26 mouse cellular contexts compared by ENCODE assay signal in genomic region chr6:105684123-105684522, GRCm38 (mm10). TPM values are rescaled to one million over a fixed set of nuclear protein-coding genes. Genes with fewer than 3 reads are reported as not detected.
DNase-seq lines count a peak whose midpoint lies in the region; ATAC-seq lines count a peak whose summit lies in the region.
"Had no signal": no experiment of that assay in that cellular context is flagged by ENCODE, and none has a peak within 500 bp of the region (broad histone marks: within the 10 kb centered on the region; RNA-seq: fewer than 3 reads in every experiment).

No protein-coding gene starts in this region.

- no peak overlapping the region for H3K4me3 ChIP-seq in embryonic facial prominence, embryonic 12.5 days
- no peak overlapping the region for H3K4me3 ChIP-seq in embryonic facial prominence, embryonic 10.5 days
- H3K4me3 ChIP-seq in kidney, embryonic 15.5 days (replicated peaks) = no peak overlapping the region
- no peak overlapping the region for H3K4me3 ChIP-seq in midbrain, embryonic 11.5 days (ENCODE audit: low read depth, low read length)
- H3K4me3 ChIP-seq in midbrain, embryonic 16.5 days (ENCODE audit: low read depth, low read length) = no peak overlapping the region
- H3K4me3 ChIP-seq: embryonic facial prominence, embryonic 15.5 days; erythroblast, embryonic 14.5 days; forebrain, embryonic 10.5 days; forebrain, embryonic 12.5 days had no signal

- DNase-seq in embryonic facial prominence, embryonic 10.5 days (ENCODE audit: low spot score) = no peak
- no peak for DNase-seq in kidney, postnatal 10 days
- DNase-seq in midbrain, embryonic 11.5 days (ENCODE audit: low spot score, missing footprints) = peak; percentile 6
- DNase-seq: adrenal gland, adult 8-10 months; adrenal gland, postnatal 14 days; adrenal gland, postnatal 36 days; B cell, adult 2 months; cerebellum, adult 11-12 months; cerebellum, adult 2 months; cerebellum, adult 9-10 months; cerebellum, postnatal 10 days; cerebellum, postnatal 25 days had no signal

- H3K36me3 ChIP-seq in embryonic facial prominence, embryonic 12.5 days = no peaks in the 10 kb centered on the region
- no peaks in the 10 kb centered on the region for H3K36me3 ChIP-seq in embryonic facial prominence, embryonic 10.5 days (replicated peaks)
- no peaks in the 10 kb centered on the region for H3K36me3 ChIP-seq in kidney, embryonic 15.5 days
- H3K36me3 ChIP-seq in midbrain, embryonic 11.5 days (ENCODE audit: control insufficient read depth, insufficient read depth, low read length) = no peaks in the 10 kb centered on the region
- no peaks in the 10 kb centered on the region for H3K36me3 ChIP-seq in midbrain, embryonic 16.5 days (ENCODE audit: control insufficient read depth, insufficient read depth, low read length)
- H3K36me3 ChIP-seq: embryonic facial prominence, embryonic 15.5 days; forebrain, embryonic 10.5 days; forebrain, embryonic 12.5 days; G1E had no signal

- peaks cover 23% of the 10 kb centered on the region for H3K27me3 ChIP-seq in embryonic facial prominence, embryonic 12.5 days
- peaks cover 25% of the 10 kb centered on the region for H3K27me3 ChIP-seq in embryonic facial prominence, embryonic 10.5 days (replicated peaks; ENCODE audit: low read depth, poor library complexity, severe bottlenecking)
- peaks cover 28% of the 10 kb centered on the region for H3K27me3 ChIP-seq in kidney, embryonic 15.5 days
- H3K27me3 ChIP-seq in midbrain, embryonic 11.5 days (ENCODE audit: control insufficient read depth, insufficient read depth, low read length) = peaks cover 5% of the 10 kb centered on the region; the same call in 1 of the 2 replicates
- H3K27me3 ChIP-seq in midbrain, embryonic 16.5 days (ENCODE audit: control insufficient read depth, insufficient read depth, low read depth, low read length) = no peaks in the 10 kb centered on the region
- H3K27me3 ChIP-seq: CH12.LX had no signal

- no peaks in the 10 kb centered on the region for H3K4me1 ChIP-seq in embryonic facial prominence, embryonic 12.5 days
- no peaks in the 10 kb centered on the region for H3K4me1 ChIP-seq in embryonic facial prominence, embryonic 10.5 days
- no peaks in the 10 kb centered on the region for H3K4me1 ChIP-seq in kidney, embryonic 15.5 days
- H3K4me1 ChIP-seq in midbrain, embryonic 11.5 days (ENCODE audit: control insufficient read depth, insufficient read depth, low read length) = no peaks in the 10 kb centered on the region
- no peaks in the 10 kb centered on the region for H3K4me1 ChIP-seq in midbrain, embryonic 16.5 days (ENCODE audit: control insufficient read depth, insufficient read depth, low read length)
- H3K4me1 ChIP-seq: embryonic facial prominence, embryonic 15.5 days; forebrain, embryonic 12.5 days had no signal

- 60% methylated on average over 4 of the region's 4 CpGs for WGBS in embryonic facial prominence, embryonic 12.5 days
- WGBS in embryonic facial prominence, embryonic 10.5 days = 68% methylated on average over 4 of the region's 4 CpGs
- 29% methylated on average over 4 of the region's 4 CpGs for WGBS in kidney, embryonic 15.5 days
- WGBS in midbrain, embryonic 11.5 days = 59% methylated on average over 4 of the region's 4 CpGs
- 55% methylated on average over 4 of the region's 4 CpGs for WGBS in midbrain, embryonic 16.5 days

- ATAC-seq in embryonic facial prominence, embryonic 12.5 days (ENCODE audit: insufficient number of reproducible peaks, insufficient read depth, low FRiP score, low TSS enrichment) = peak; percentile 35; the same call in 1 of the 2 replicates
- ATAC-seq in kidney, embryonic 15.5 days (replicated peaks; ENCODE audit: low FRiP score) = 0 out of 2 replicates have a peak, but pooled peaks have one; percentile 33
- ATAC-seq in midbrain, embryonic 11.5 days (ENCODE audit: low FRiP score) = no peak
- ATAC-seq in midbrain, embryonic 16.5 days = no peak
- ATAC-seq: activated CD4-positive, CD25-positive, alpha-beta regulatory T cell, adult 4 months; CD4-positive, CD25-positive, alpha-beta regulatory T cell, adult 4 months; forebrain, embryonic 14.5 days; forebrain, embryonic 16.5 days; Patski had no signal

- no peak overlapping the region for H3K9ac ChIP-seq in embryonic facial prominence, embryonic 12.5 days
- H3K9ac ChIP-seq in kidney, embryonic 15.5 days = no peak overlapping the region
- H3K9ac ChIP-seq in midbrain, embryonic 11.5 days (ENCODE audit: low read length) = no peak overlapping the region
- H3K9ac ChIP-seq in midbrain, embryonic 16.5 days (ENCODE audit: low read depth, low read length) = no peak overlapping the region
- H3K9ac ChIP-seq: embryonic facial prominence, embryonic 15.5 days; forebrain, embryonic 12.5 days had no signal

- no peaks in the 10 kb centered on the region for H3K9me3 ChIP-seq in embryonic facial prominence, embryonic 12.5 days
- no peaks in the 10 kb centered on the region for H3K9me3 ChIP-seq in embryonic facial prominence, embryonic 10.5 days
- no peaks in the 10 kb centered on the region for H3K9me3 ChIP-seq in kidney, embryonic 15.5 days (replicated peaks)
- H3K9me3 ChIP-seq in midbrain, embryonic 11.5 days (ENCODE audit: control insufficient read depth, low read length) = no peaks in the 10 kb centered on the region
- no peaks in the 10 kb centered on the region for H3K9me3 ChIP-seq in midbrain, embryonic 16.5 days (replicated peaks; ENCODE audit: control insufficient read depth, low read length, poor library complexity, severe bottlenecking)
- H3K9me3 ChIP-seq: embryonic facial prominence, embryonic 15.5 days; forebrain, embryonic 10.5 days; forebrain, embryonic 12.5 days; G1E had no signal

- H3K4me2 ChIP-seq in embryonic facial prominence, embryonic 12.5 days (replicated peaks) = no peak overlapping the region
- no peak overlapping the region for H3K4me2 ChIP-seq in kidney, embryonic 15.5 days
- no peak overlapping the region for H3K4me2 ChIP-seq in midbrain, embryonic 11.5 days
- H3K4me2 ChIP-seq in midbrain, embryonic 16.5 days (ENCODE audit: low read length) = no peak overlapping the region
- H3K4me2 ChIP-seq: embryonic facial prominence, embryonic 15.5 days; forebrain, embryonic 12.5 days had no signal

- H3K27ac ChIP-seq in embryonic facial prominence, embryonic 12.5 days = no peak overlapping the region
- no peak overlapping the region for H3K27ac ChIP-seq in embryonic facial prominence, embryonic 10.5 days (replicated peaks)
- no peak overlapping the region for H3K27ac ChIP-seq in kidney, embryonic 15.5 days
- no peak overlapping the region for H3K27ac ChIP-seq in midbrain, embryonic 11.5 days (ENCODE audit: low read depth, low read length)
- H3K27ac ChIP-seq in midbrain, embryonic 16.5 days (ENCODE audit: low read length) = no peak overlapping the region
- H3K27ac ChIP-seq: embryonic facial prominence, embryonic 15.5 days; forebrain, embryonic 10.5 days; forebrain, embryonic 12.5 days had no signal

RNA-seq across cellular contexts. Expression of gene Cntn4, which starts 6.7 kb away (rescaled TPM):
- polyA plus RNA-seq in embryonic facial prominence, embryonic 12.5 days (2016; fragmentation: Nextera tagmentation; extraction: Ambion mirVana) = 5.3 and 7.3 TPM in 2 replicates
- polyA plus RNA-seq in embryonic facial prominence, embryonic 10.5 days (2016; fragmentation: Nextera tagmentation; extraction: Ambion mirVana) = 0.72 TPM in 1 of 2 replicates, not detected in the other
- 4.2 and 4.6 TPM in 2 replicates for polyA plus RNA-seq in kidney, embryonic 15.5 days (2015; fragmentation: Nextera tagmentation; extraction: Ambion mirVana)
- 1.4 and 2.0 TPM in 2 replicates for polyA plus RNA-seq in midbrain, embryonic 11.5 days (2014; fragmentation: Nextera tagmentation; extraction: Ambion mirVana)
- polyA plus RNA-seq in midbrain, embryonic 16.5 days (2015; fragmentation: Nextera tagmentation; extraction: Ambion mirVana) = 31.3 and 36.7 TPM in 2 replicates
- polyA plus RNA-seq: activated CD4-positive, CD25-positive, alpha-beta regulatory T cell, adult 4 months; erythroblast, embryonic 14.5 days; G1E had no signal

Comparison
In these comparisons a context has a peak if more than half of its experiments do, and no peak if none do; other contexts are left out.
1. ATAC-seq: peak in embryonic facial prominence, embryonic 12.5 days (single experiment) and kidney, embryonic 15.5 days (single experiment); none in midbrain, embryonic 11.5 days (single experiment) and midbrain, embryonic 16.5 days (single experiment).